Mouse (Mus musculus) C2C12 (cell line): ENCODE data around the gene Sufu.

Source experiments
- CEBPB ChIP-seq: IDR thresholded peaks from one replicate; pipeline ENCODE4 v1.6.1; 2011; ENCODE audit warnings: low read depth, mild to moderate bottlenecking, control low read depth, moderate library complexity
- CTCF ChIP-seq: IDR thresholded peaks from one replicate; pipeline ENCODE4 v1.5.1; 2011; ENCODE audit not compliant: control insufficient read depth, insufficient read depth, insufficient read length
- FOSL1 ChIP-seq: IDR thresholded peaks from one replicate; pipeline ENCODE4 v1.8.0; 2011; ENCODE audit warnings: mild to moderate bottlenecking, low read length; ENCODE audit not compliant: poor library complexity, insufficient read depth, severe bottlenecking
- MAX ChIP-seq: IDR thresholded peaks from one replicate; pipeline ENCODE4 v1.6.1; 2011; ENCODE audit warnings: mild to moderate bottlenecking, control low read depth
- MYOG ChIP-seq: IDR thresholded peaks from one replicate; pipeline ENCODE4 v1.6.1; 2011; ENCODE audit not compliant: control insufficient read depth, insufficient read length; ENCODE audit errors: extremely low read depth
- USF1 ChIP-seq: IDR thresholded peaks from one replicate; pipeline ENCODE4 v1.6.1; 2011; ENCODE audit warnings: low read depth, mild to moderate bottlenecking, control low read depth, moderate library complexity

GRCm38 (mm10) chr19:46481352-46481751, 84.7 kb downstream of the Sufu start:
- TF ChIP-seq CTCF (no peak), CEBPB (no peak), MAX (no peak), USF1 (no peak), MYOG (no peak), FOSL1 (no peak)
